Mouse (Mus musculus) urinary bladder, adult 2 months (tissue): ENCODE results near the gene Smg6. TPM values are rescaled to one million over a fixed set of nuclear protein-coding genes. Genes with fewer than 3 reads are reported as not detected.
"Not testable (repeated sequence)": the region's sequence is repeated elsewhere in the genome, so short reads cannot be mapped to it uniquely, and the experiment has no call there.

ENCODE experiments used
- DNase-seq: peaks from one replicate; pipeline ENCODE4 v3.0.0; 2022; ENCODE audit warnings: low spot score
- polyA plus RNA-seq: library from polyadenylated mRNA; depleted of rRNA; stranded (reverse); fragments of >200 nt; gene quantifications from 2 replicates; pipeline ENCODE4 v1.2.3, GENCODE M21; 2012

Smg6 gene
- polyA plus RNA-seq, 1 experiment: 29.4 TPM

GRCm38 (mm10) chr11:74994141-74994540, 68.5 kb downstream of the Smg6 start:
- no peak for DNase-seq

GRCm38 (mm10) chr11:74994856-74995255, 69.2 kb downstream of the Smg6 start:
- DNase-seq: no peak

- DNase-seq: no peak
Measured at GRCm38 (mm10) chr11:74996482-74996881, 70.9 kb downstream of the Smg6 start.

- DNase-seq: no peak
Measured at GRCm38 (mm10) chr11:75000869-75001653, 75.4 kb downstream of the Smg6 start.

- DNase-seq: no peak
Measured at GRCm38 (mm10) chr11:75008270-75008669, 82.6 kb downstream of the Smg6 start.

- DNase-seq: not testable (repeated sequence)
Measured at GRCm38 (mm10) chr11:75009537-75009936, 83.9 kb downstream of the Smg6 start.

GRCm38 (mm10) chr11:75012997-75013694, 87.5 kb downstream of the Smg6 start:
- no peak for DNase-seq

GRCm38 (mm10) chr11:75013764-75014695, 88.4 kb downstream of the Smg6 start:
- no peak for DNase-seq

GRCm38 (mm10) chr11:75014816-75015215, 89.2 kb downstream of the Smg6 start:
- no peak for DNase-seq

GRCm38 (mm10) chr11:75015453-75015871, 89.8 kb downstream of the Smg6 start:
- no peak for DNase-seq

GRCm38 (mm10) chr11:75016309-75016860, 90.8 kb downstream of the Smg6 start:
- DNase-seq: no peak

GRCm38 (mm10) chr11:75017831-75018230, 92.2 kb downstream of the Smg6 start:
- no peak for DNase-seq

GRCm38 (mm10) chr11:75026977-75027376, 101.4 kb downstream of the Smg6 start:
- no peak for DNase-seq

GRCm38 (mm10) chr11:75027616-75028015, 102.0 kb downstream of the Smg6 start:
- DNase-seq: no peak

GRCm38 (mm10) chr11:75031251-75031650, 105.6 kb downstream of the Smg6 start:
- no peak for DNase-seq

- no peak for DNase-seq
Measured at GRCm38 (mm10) chr11:75032946-75033345, 107.3 kb downstream of the Smg6 start.

- DNase-seq: no peak
Measured at GRCm38 (mm10) chr11:75033581-75034067, 108.0 kb downstream of the Smg6 start.

- no peak for DNase-seq
Measured at GRCm38 (mm10) chr11:75034104-75034503, 108.5 kb downstream of the Smg6 start.

- DNase-seq: no peak
Measured at GRCm38 (mm10) chr11:75044333-75044732, 118.7 kb downstream of the Smg6 start.

GRCm38 (mm10) chr11:75045822-75046221, 120.2 kb downstream of the Smg6 start:
- no peak for DNase-seq

- DNase-seq: no peak
Measured at GRCm38 (mm10) chr11:75046638-75047037, 121.0 kb downstream of the Smg6 start.

- DNase-seq: no peak
Measured at GRCm38 (mm10) chr11:75047066-75047465, 121.4 kb downstream of the Smg6 start.
